Mouse (Mus musculus) common myeloid progenitor, adult 5-6 weeks (primary cell): ENCODE measurements at regions not wholly inside any gene's neighbourhood (a gene's known extent, or its start where the extent isn't known, plus 50 kb on each side); places are given as distances from the start of the nearest gene placed in this dataset.
A peak's percentile ranks its signal among the peaks of the same experiment; 100 is the strongest.

ENCODE experiments used
- ATAC-seq: replicated peaks from 2 replicates; pipeline ENCODE4 v1.8.0; 2016; ENCODE audit warnings: low read depth, mild to moderate bottlenecking, moderate TSS enrichment, inconsistent platforms; ENCODE audit not compliant: poor library complexity, severe bottlenecking

DNA sequence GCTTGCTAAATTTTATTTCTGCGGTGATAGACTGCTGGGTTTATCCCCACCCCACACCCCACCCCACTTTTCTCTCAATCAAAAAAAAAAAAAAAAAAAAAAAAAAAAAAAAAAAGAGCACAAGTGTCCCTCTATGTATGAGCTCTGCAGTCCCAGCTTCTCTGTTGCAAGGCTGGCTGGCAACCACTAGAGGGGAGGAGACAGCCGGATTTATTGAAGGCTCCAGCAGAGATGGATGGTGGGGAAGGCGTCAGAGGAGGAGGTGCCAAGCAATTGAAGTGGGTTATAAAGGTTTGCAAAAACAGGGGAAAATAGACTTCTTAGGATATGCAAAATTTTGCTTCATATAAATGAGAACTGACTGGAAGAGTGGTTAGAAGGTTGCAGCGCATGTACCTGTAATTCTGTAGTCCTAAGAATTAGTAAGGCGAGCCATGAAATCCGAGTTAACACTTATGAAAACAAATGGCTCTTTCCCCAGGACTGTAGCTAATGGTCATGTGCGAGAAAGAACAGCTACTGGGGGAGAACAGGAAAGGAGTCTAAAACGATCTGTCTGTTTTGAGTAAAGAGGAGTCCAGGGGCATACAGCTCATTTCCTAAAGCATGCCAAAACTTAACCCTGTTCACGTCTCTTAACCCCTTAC lies 885.1 kb upstream of the Pou3f3 start:
- 0 out of 2 replicates have a peak, but pooled peaks have one; percentile 36 for ATAC-seq

DNA sequence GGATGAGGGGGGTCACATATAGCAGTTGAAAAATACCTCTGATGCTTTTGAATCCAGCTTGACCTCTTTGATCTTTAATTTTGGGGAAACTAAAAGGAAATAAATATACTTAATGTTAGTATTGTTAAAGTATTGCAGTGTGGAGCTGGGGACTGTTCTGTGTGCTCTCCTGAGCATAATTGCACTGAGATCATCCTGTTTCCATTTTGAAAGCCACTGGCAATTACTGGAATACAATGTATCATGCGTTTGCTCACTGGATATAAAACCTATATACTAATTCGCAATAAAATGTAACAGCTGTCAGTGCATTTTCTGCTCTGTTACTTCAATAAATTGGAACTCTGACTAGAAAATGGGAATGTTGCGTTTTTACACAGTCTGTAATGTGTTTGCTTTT lies 884.4 kb upstream of the Pou3f3 start:
- no peak for ATAC-seq

DNA sequence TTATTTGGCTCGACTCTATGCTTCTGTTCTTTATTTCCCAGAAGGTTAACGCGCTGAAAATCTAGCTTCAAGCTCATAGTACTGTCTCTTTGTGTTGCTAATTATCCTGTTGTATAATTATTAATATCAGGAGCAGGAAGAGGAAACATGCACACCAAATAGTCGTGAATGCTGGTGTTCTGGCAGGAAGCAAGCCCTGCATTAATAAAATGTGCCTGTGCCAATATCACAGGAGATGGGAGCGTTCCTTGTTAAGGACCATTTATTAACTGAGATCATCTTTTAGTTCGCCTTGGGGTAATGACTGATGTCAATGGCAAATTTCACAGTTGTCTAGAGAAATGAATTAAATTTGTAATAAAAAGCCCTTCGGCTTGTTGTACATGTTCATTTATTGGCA lies 883.5 kb upstream of the Pou3f3 start:
- ATAC-seq = no peak

DNA sequence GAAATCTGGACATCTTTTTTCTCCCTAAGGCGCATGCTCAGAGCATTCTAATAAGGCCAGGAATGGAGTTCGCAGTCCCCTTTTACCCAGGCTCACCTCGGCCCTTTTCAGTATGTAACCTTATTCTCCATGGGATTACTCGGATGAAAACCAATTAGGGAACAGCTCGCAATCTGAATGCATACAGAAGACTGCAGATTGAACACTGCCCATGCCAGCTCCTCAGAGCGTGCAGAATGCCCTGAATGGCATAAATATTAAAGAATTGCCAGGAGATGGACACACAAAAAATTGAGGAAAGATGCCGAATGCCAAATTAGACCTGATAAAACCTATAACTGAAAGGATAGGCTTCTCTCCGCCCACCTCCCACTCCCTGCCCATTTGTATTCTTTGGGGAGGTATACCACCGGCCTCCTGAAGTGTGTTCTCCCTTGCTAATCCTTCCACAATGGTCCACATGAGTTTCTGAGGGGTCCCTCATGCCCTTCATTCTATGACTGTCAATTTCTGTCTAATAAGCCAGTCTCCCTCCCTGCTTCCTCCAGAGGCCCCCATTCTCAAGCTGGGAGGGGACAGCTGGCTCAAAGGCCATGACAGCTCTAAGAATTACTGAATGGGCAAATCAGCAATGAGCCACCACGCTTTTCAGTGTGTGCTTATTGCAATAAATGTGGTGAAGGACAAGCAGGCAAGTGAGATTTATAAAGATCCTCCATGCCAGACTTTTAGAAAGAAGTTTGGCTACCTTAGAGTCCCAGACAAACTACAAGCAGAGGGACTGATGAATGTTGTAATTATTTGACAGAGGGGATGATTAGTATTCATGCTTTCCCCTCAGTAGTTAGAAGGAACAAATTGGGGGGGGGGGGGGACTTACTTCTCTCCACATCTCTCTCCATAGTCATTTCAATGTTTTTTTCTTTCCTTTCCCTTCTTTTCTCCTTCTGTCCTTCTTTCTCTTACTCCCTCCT lies 881.2 kb upstream of the Pou3f3 start:
- ATAC-seq = no peak

DNA sequence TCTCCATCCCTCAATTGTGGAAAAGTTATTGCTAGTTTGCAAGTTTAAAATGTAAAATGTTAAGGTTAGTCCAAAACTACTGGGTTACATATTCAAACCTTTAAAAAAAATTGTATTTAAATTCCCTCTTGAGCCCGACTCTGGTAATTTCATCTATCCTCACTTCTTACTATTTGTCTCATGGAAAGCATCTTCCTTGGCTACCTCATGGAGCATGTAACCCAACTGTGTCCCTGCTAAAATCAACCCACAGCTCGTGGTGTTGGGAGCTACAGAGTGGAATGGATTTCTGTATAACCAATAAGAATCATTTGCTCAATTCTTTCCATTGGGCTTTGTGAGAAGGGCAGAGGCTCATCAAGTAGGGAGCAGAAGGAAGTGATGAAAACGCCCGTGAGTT lies 880.5 kb upstream of the Pou3f3 start:
- no peak for ATAC-seq

DNA sequence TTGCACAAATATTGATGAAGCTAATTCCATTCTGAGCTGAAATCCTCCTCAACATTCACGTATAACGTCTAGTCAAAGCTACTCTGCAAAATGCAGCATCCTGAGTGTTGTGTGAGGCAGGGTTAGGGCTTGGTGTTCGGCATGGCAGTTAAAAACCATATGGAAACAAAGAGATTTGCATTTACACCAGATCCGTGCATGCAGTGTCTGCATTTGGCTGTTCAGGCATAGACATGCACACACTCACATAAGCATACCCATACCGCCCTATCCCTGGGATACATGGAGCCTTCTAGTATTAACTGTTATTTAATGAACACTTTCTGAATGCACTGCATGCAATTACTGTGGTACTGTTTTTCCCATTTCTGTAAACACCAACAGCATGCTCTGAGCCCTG lies 872.8 kb upstream of the Pou3f3 start:
- ATAC-seq = no peak

DNA sequence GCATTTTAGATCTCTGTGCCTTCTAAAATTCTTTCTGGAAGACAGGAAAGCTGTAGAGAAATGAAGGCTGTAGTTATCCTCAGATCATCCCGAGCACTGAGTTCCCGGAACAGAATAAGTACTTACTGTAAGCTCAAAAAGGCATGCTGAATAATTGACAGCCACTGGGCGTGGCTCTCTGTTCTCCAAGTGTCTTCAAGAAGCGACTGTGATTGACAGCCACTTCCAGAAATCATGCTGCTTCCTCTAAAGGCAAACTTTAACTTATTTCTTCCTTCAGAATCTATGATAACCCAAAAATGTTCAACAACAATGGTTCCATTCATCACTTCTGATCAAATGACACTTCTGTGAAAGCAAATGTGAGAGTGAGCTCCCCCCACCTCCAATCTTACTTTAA lies 870.3 kb upstream of the Pou3f3 start:
- no peak for ATAC-seq

DNA sequence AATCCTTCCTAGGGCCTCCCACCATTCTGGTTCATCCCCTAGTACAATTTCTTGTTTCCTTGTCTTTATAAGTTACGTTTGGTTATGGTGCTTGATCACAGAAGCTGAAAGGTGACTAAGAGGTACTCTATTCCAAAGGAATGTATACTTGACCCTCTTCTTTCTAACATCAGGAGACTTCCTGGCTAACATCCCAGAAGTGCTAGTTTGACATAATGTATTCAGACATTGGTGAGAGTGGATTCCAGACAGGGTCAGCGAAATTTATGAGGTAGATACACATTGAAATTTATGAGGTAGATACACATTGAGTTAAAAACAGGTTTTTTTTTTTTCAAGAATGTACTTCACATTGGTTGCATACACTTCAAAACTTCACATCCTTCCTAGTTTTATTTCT lies 863.9 kb upstream of the Pou3f3 start:
- no peak for ATAC-seq
